Mouse (Mus musculus): ENCODE measurements around the gene Zfp335.

- TF ChIP-seq POLR2A (IDR thresholded peaks at IDR 0.05; ENCODE audit: low read depth, low read length) (no peak), CTCF (IDR thresholded peaks at IDR 0.05; ENCODE audit: borderline replicate concordance, insufficient read depth, low read length) (no peak)
Measured at GRCm38 (mm10) chr2:164930706-164931581, 19.4 kb upstream of the Zfp335 start.

Data from embryonic fibroblast, embryonic 13.5 days (primary cell).